Mouse (Mus musculus) neural tube, postnatal 0 days (tissue): ENCODE data around the gene Polr3c. TPM values are rescaled to one million over a fixed set of nuclear protein-coding genes. Genes with fewer than 3 reads are reported as not detected.

ENCODE experiments used
- polyA plus RNA-seq: library from polyadenylated mRNA; unstranded; fragments of >200 nt; fragmentation: Nextera tagmentation; extraction: Ambion mirVana; gene quantifications from 2 replicates; pipeline ENCODE4 v1.2.1, GENCODE M21; 2015

Polr3c gene
- polyA plus RNA-seq, result 26.7 and 28.2 TPM in 2 replicates

DNA sequence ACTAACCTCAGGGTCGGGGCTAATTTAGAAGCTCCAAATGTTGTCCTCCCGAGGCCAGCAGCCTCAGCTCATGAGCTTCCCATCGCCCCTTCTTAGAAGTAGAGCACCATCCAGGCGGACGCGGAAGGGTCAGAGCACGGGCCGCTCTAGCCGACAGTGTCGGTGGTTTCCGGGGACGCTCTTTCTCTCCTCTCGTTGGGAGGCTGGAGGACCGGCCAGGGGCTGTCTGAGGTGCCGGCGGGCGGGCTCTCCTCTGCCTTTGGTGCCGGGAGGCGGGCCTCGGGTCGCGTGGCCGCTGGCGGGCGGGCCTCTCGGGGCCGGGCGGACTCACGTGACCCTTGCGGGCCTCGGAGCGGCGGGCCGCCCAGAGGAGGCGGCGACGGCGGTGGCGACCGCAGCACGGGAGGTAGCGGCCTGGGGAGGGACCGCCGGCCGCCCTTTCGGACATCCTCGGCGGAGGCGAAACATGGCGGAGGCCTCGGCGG, at the start of gene Polr3c, which contains the start of gene Rnf115:
Gene Polr3c, minus strand, starts transcription at position 286 of the 485 bp plus-strand sequence.
Gene Rnf115, plus strand, starts transcription at position 322 of the 485 bp plus-strand sequence.

DNA sequence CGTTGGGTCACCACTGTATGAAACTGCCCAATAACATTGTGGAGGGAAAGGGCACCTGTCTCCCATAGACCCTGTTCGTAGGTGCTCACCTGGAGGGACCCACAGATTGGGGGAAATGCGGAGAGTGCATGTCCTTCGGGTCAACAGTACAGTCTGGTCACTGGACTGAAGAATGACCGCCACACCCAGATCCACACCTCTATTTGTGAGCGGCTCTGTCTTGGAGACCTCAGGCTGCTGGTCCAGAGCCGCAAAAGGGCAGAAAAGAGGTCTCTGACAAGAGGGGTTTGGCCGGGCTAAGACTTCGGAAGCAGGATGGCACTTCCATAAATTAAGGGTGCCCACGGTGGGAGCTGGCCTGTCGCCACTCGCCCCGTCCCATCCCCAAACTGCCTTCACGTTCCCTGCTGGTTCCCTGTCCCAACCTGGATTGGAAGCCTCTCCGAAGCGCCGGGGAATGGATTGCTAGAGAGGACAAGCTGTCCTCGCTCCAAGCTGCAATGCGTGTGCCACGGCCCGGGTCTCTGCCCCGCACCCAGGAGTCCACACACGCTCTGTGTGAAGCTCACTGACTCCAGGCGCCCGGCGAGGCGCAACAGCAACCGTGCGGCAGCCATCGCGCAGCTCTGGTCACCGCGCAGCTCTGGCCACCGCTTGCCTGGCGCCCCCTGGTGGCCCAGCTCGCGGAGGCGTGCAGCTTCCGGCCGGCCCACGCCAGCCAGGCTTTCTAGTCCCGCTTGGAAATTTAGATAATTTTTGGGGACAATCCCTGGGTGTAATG, 19.3 kb downstream of the Polr3c start, which contains the start of gene Nudt17:
Gene Nudt17, minus strand, starts transcription at position 660 of the 781 bp plus-strand sequence.

DNA sequence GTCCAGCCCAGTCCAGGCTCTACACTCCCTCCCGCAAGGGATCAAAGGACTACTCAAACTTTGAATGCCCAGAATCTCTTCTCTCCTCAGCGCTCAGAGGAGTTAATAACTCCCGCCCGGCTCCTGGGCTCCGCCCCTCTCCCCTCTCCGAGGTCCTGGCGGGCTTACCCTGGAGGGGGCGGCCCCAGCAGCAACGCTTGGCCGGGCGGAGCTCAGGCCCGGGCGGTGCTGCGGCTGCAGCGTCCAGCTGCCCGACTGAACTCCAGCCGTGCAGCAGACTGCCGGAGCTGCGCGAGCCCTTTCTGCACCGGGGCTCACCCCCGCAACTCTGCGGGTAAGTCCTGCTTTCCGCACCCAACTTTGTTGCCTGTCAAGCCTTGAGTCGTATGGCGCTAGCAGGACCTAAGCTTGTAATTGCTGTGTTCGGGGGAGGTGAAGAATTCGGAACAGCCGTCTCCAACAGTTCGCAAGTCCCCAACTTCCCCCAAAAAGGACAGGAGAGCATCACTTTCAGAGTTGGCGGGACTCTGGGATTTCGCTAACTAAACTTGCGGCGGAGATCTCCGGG, 31.1 kb downstream of the Polr3c start, which contains the start of gene Pias3:
Gene Pias3, plus strand, starts transcription at position 187 of the 568 bp plus-strand sequence.

DNA sequence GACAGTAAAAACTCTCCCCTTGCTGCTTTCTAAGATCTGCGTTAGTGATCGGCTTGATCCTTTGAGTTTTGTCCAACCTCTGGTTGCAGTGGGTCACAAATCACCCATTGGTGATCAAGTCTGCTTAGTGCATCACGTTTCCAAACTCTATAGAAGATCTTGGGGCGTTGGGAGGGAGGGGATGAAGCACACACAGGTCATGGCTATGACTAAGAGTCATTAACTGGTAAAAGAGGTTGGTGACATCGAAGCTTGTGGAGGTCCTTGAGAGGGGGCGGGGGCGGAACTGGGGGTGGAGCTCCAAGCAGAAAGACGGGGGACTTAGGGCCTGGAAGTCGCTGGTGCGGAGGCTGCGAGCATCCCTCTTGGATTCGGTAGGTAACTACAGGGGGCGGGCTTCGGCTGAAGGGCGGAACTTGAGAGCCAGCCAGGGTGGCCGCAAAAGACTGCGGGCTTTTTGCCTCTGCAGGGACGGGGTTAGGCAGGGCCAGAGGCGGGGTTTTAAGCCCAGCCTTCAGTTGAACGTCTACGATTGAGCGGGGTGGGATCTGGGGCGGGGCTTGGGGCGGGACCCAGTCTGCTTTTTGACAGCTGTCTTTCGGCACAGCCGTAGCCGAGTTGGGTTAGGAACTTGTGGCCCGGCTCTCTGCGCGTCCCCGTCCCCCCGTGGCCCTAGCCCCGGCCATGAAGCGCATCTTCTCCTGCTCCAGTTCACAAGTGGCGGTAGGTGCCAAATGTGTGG, 57.5 kb downstream of the Polr3c start, which contains the start of gene Ankrd35:
Gene Ankrd35, plus strand, starts transcription at position 405 of the 742 bp plus-strand sequence.

Other genes with a start within 250 kb of the Polr3c start
- gene Hfe2, start 202.5 kb downstream of the Polr3c start, polyA plus RNA-seq, result 2.9 and 3.4 TPM in 2 replicates
- gene Txnip, start 169.7 kb downstream of the Polr3c start, polyA plus RNA-seq, result 67.9 and 71.6 TPM in 2 replicates
- 1.0 and 1.7 TPM in 2 replicates for gene Gm16253, start 150.6 kb downstream of the Polr3c start, polyA plus RNA-seq
- gene Polr3gl, start 133.4 kb downstream of the Polr3c start, polyA plus RNA-seq, result 29.4 and 31.7 TPM in 2 replicates
- 19.9 and 23.3 TPM in 2 replicates for gene Ankrd34a, start 131.0 kb downstream of the Polr3c start, polyA plus RNA-seq
- gene Lix1l, start 126.5 kb downstream of the Polr3c start, polyA plus RNA-seq, result 6.8 and 7.1 TPM in 2 replicates
- gene Rbm8a, start 97.7 kb downstream of the Polr3c start, polyA plus RNA-seq, result 83.0 and 95.3 TPM in 2 replicates
- gene Pex11b, start 92.3 kb downstream of the Polr3c start, polyA plus RNA-seq, result 66.2 and 76.0 TPM in 2 replicates
- 0.05 and 0.09 TPM in 2 replicates for gene Gm42957, start 92.2 kb downstream of the Polr3c start, polyA plus RNA-seq
- gene Itga10, start 82.0 kb downstream of the Polr3c start, polyA plus RNA-seq, result 0.85 and 1.7 TPM in 2 replicates
- gene Ankrd35, start 57.5 kb downstream of the Polr3c start, polyA plus RNA-seq, result 3.3 and 3.6 TPM in 2 replicates
- gene Pias3, start 31.2 kb downstream of the Polr3c start, polyA plus RNA-seq, result 33.1 and 40.1 TPM in 2 replicates
- gene Nudt17, start 19.1 kb downstream of the Polr3c start, polyA plus RNA-seq, result 19.4 and 23.6 TPM in 2 replicates
- 71.8 and 80.0 TPM in 2 replicates for gene Rnf115, start within 50 bp of the Polr3c start, polyA plus RNA-seq
- gene Pdzk1, start 101.7 kb upstream of the Polr3c start, polyA plus RNA-seq, result 0.09 TPM in 1 of 2 replicates, not detected in the other
- gene Cd160, start 101.7 kb upstream of the Polr3c start, polyA plus RNA-seq, result 0.23 and 0.29 TPM in 2 replicates
- 1.1 and 1.7 TPM in 2 replicates for gene Gja5, start 177.1 kb upstream of the Polr3c start, polyA plus RNA-seq
- gene Gpr89, start 177.7 kb upstream of the Polr3c start, polyA plus RNA-seq, result 38.6 and 42.1 TPM in 2 replicates
- gene Gja8, start 198.4 kb upstream of the Polr3c start, polyA plus RNA-seq, result 0.09 TPM in 1 of 2 replicates, not detected in the other